Mouse (Mus musculus): ENCODE results near the gene Edc3. TPM values are rescaled to one million over a fixed set of nuclear protein-coding genes. Genes with fewer than 3 reads are reported as not detected.

Gene Edc3
- total and polyA plus RNA-seq, 2 experiments = 5.7 to 6.6 TPM

- peak; percentile 62 for DNase-seq (ENCODE audit: extremely low read depth, low read depth, low spot score)
- H3K36me3 ChIP-seq (ENCODE audit: control insufficient read depth, insufficient read depth, low read length) = peaks cover 16% of the 10 kb centered on the region
- TF ChIP-seq POLR2A (IDR thresholded peaks at IDR 0.05; ENCODE audit: extremely low read depth, insufficient read depth, low read length) (no peak), CTCF (IDR thresholded peaks at IDR 0.05; ENCODE audit: low read depth, low read length) (no peak)
- peaks cover 25% of the 10 kb centered on the region for H3K4me1 ChIP-seq (ENCODE audit: control insufficient read depth, insufficient read depth, low read length)
- 31% methylated on average over 1 of the region's 1 CpGs for WGBS
- H3K27ac ChIP-seq (replicated peaks; ENCODE audit: insufficient read depth, low read depth, low read length) = peak overlapping the region; percentile 82
- H3K9ac ChIP-seq (ENCODE audit: low read depth, low read length) = no peak overlapping the region
- no peak overlapping the region for H3K4me3 ChIP-seq (ENCODE audit: insufficient read depth, low read depth, low read length)
- no peaks in the 10 kb centered on the region for H3K27me3 ChIP-seq (ENCODE audit: control insufficient read depth, insufficient read depth, low read length)
- peaks cover 16% of the 10 kb centered on the region for H3K79me2 ChIP-seq (ENCODE audit: control insufficient read depth, insufficient read depth, low read length)
These were observed 14.0 kb downstream of the Edc3 start for GRCm38 (mm10) chr9:57722371-57722770.

- H3K9ac ChIP-seq (ENCODE audit: low read depth, low read length) = 0 out of 2 replicates have a peak overlapping the region, but pooled peaks have one; percentile 2
- no peak overlapping the region for H3K4me3 ChIP-seq (ENCODE audit: insufficient read depth, low read depth, low read length)
- peak overlapping the region; percentile 83 for H3K27ac ChIP-seq (replicated peaks; ENCODE audit: insufficient read depth, low read depth, low read length)
- 2% methylated on average over 5 of the region's 5 CpGs for WGBS
- H3K27me3 ChIP-seq (ENCODE audit: control insufficient read depth, insufficient read depth, low read length) = no peaks in the 10 kb centered on the region
- H3K79me2 ChIP-seq (ENCODE audit: control insufficient read depth, insufficient read depth, low read length) = peaks cover 17% of the 10 kb centered on the region
- TF ChIP-seq POLR2A (IDR thresholded peaks at IDR 0.05; ENCODE audit: extremely low read depth, insufficient read depth, low read length) (no peak), CTCF (IDR thresholded peaks at IDR 0.05; ENCODE audit: low read depth, low read length) (no peak)
- peaks cover 25% of the 10 kb centered on the region for H3K4me1 ChIP-seq (ENCODE audit: control insufficient read depth, insufficient read depth, low read length)
- H3K36me3 ChIP-seq (ENCODE audit: control insufficient read depth, insufficient read depth, low read length) = peaks cover 24% of the 10 kb centered on the region
- peak; percentile 100 for DNase-seq (ENCODE audit: extremely low read depth, low read depth, low spot score)
These were observed 15.0 kb downstream of the Edc3 start for GRCm38 (mm10) chr9:57723315-57723715.

- DNase-seq (ENCODE audit: extremely low read depth, low read depth, low spot score) = peak; percentile 90
- H3K79me2 ChIP-seq (ENCODE audit: control insufficient read depth, insufficient read depth, low read length) = peaks cover 17% of the 10 kb centered on the region
These were observed 15.5 kb downstream of the Edc3 start for GRCm38 (mm10) chr9:57723796-57724195.

GRCm38 (mm10) chr9:57724701-57725100, 16.4 kb downstream of the Edc3 start:
- Histone ChIP-seq H3K79me2 (ENCODE audit: control insufficient read depth, insufficient read depth, low read length) (peaks cover 21% of the 10 kb centered on the region), H3K27ac (replicated peaks; ENCODE audit: insufficient read depth, low read depth, low read length) (peak overlapping the region; percentile 100), H3K4me1 (ENCODE audit: control insufficient read depth, insufficient read depth, low read length) (peaks cover 27% of the 10 kb centered on the region), H3K4me3 (ENCODE audit: insufficient read depth, low read depth, low read length) (no peak overlapping the region), H3K27me3 (ENCODE audit: control insufficient read depth, insufficient read depth, low read length) (no peaks in the 10 kb centered on the region), H3K36me3 (ENCODE audit: control insufficient read depth, insufficient read depth, low read length) (peaks cover 27% of the 10 kb centered on the region), H3K9ac (ENCODE audit: low read depth, low read length) (peak overlapping the region; percentile 51)
- TF ChIP-seq POLR2A (IDR thresholded peaks at IDR 0.05; ENCODE audit: extremely low read depth, insufficient read depth, low read length) (no peak), CTCF (IDR thresholded peaks at IDR 0.05; ENCODE audit: low read depth, low read length) (no peak)
- DNase-seq (ENCODE audit: extremely low read depth, low read depth, low spot score) = peak; percentile 93
- WGBS = 45% methylated on average over 3 of the region's 3 CpGs

More at GRCm38 (mm10) chr9:57723796-57724195, 15.5 kb downstream of the Edc3 start:
- no peak overlapping the region for H3K4me3 ChIP-seq (ENCODE audit: insufficient read depth, low read depth, low read length)
- H3K27me3 ChIP-seq (ENCODE audit: control insufficient read depth, insufficient read depth, low read length) = no peaks in the 10 kb centered on the region
- TF ChIP-seq CTCF (IDR thresholded peaks at IDR 0.05; ENCODE audit: low read depth, low read length) (no peak), POLR2A (IDR thresholded peaks at IDR 0.05; ENCODE audit: extremely low read depth, insufficient read depth, low read length) (no peak)
- peaks cover 21% of the 10 kb centered on the region for H3K36me3 ChIP-seq (ENCODE audit: control insufficient read depth, insufficient read depth, low read length)
- 13% methylated on average over 5 of the region's 5 CpGs for WGBS
- H3K27ac ChIP-seq (replicated peaks; ENCODE audit: insufficient read depth, low read depth, low read length) = peak overlapping the region; percentile 83
- H3K9ac ChIP-seq (ENCODE audit: low read depth, low read length) = peak overlapping the region; percentile 22
- peaks cover 23% of the 10 kb centered on the region for H3K4me1 ChIP-seq (ENCODE audit: control insufficient read depth, insufficient read depth, low read length)

- TF ChIP-seq POLR2A (IDR thresholded peaks at IDR 0.05; ENCODE audit: extremely low read depth, insufficient read depth, low read length) (no peak), CTCF (IDR thresholded peaks at IDR 0.05; ENCODE audit: low read depth, low read length) (no peak)
- Histone ChIP-seq H3K27me3 (ENCODE audit: control insufficient read depth, insufficient read depth, low read length) (no peaks in the 10 kb centered on the region), H3K4me3 (ENCODE audit: insufficient read depth, low read depth, low read length) (no peak overlapping the region), H3K9ac (ENCODE audit: low read depth, low read length) (no peak overlapping the region), H3K36me3 (ENCODE audit: control insufficient read depth, insufficient read depth, low read length) (peaks cover 35% of the 10 kb centered on the region), H3K79me2 (ENCODE audit: control insufficient read depth, insufficient read depth, low read length) (peaks cover 38% of the 10 kb centered on the region), H3K4me1 (ENCODE audit: control insufficient read depth, insufficient read depth, low read length) (peaks cover 22% of the 10 kb centered on the region), H3K27ac (replicated peaks; ENCODE audit: insufficient read depth, low read depth, low read length) (no peak overlapping the region)
- 91% methylated on average over 1 of the region's 1 CpGs for WGBS
- no peak for DNase-seq (ENCODE audit: extremely low read depth, low read depth, low spot score)
These were observed 20.0 kb downstream of the Edc3 start for GRCm38 (mm10) chr9:57728312-57728711.

- no peak for DNase-seq (ENCODE audit: extremely low read depth, low read depth, low spot score)
- Histone ChIP-seq H3K4me3 (ENCODE audit: insufficient read depth, low read depth, low read length) (no peak overlapping the region), H3K9ac (ENCODE audit: low read depth, low read length) (no peak overlapping the region), H3K79me2 (ENCODE audit: control insufficient read depth, insufficient read depth, low read length) (peaks cover 55% of the 10 kb centered on the region), H3K27me3 (ENCODE audit: control insufficient read depth, insufficient read depth, low read length) (no peaks in the 10 kb centered on the region), H3K27ac (replicated peaks; ENCODE audit: insufficient read depth, low read depth, low read length) (no peak overlapping the region), H3K36me3 (ENCODE audit: control insufficient read depth, insufficient read depth, low read length) (peaks cover 31% of the 10 kb centered on the region), H3K4me1 (ENCODE audit: control insufficient read depth, insufficient read depth, low read length) (peaks cover 9% of the 10 kb centered on the region)
- WGBS = 92% methylated on average over 6 of the region's 6 CpGs
- no peak for TF ChIP-seq CTCF (IDR thresholded peaks at IDR 0.05; ENCODE audit: low read depth, low read length)
- TF ChIP-seq POLR2A (IDR thresholded peaks at IDR 0.05; ENCODE audit: extremely low read depth, insufficient read depth, low read length) = no peak
These were observed 25.3 kb downstream of the Edc3 start for GRCm38 (mm10) chr9:57733606-57734005.

Data from liver, adult 2 months (tissue).